Mouse (Mus musculus) myocyte (in vitro differentiated cells): ENCODE results near the gene Cnih2. TPM values are rescaled to one million over a fixed set of nuclear protein-coding genes. Genes with fewer than 3 reads are reported as not detected.
A peak's percentile ranks its signal among the peaks of the same experiment; 100 is the strongest.

Experiments used
- H3K27me3 ChIP-seq: one replicate; pipeline ENCODE4 v1.6.1; 2011; ENCODE audit not compliant: control insufficient read depth, insufficient read depth, insufficient read length
- H3K36me3 ChIP-seq: one replicate; pipeline ENCODE4 v1.6.1; 2011; ENCODE audit not compliant: control insufficient read depth, insufficient read depth
- H3K4me2 ChIP-seq: one replicate; pipeline ENCODE4 v1.6.1; 2011; ENCODE audit warnings: low read depth, control low read depth
- H3K4me3 ChIP-seq: one replicate; pipeline ENCODE4 v1.5.1; 2011; ENCODE audit warnings: mild to moderate bottlenecking, control low read depth, moderate library complexity
- H3K79me2 ChIP-seq: one replicate; pipeline ENCODE4 v1.6.1; 2011; ENCODE audit not compliant: control insufficient read depth, insufficient read depth
- H3ac ChIP-seq: one replicate; pipeline ENCODE4 v1.6.1; 2011; ENCODE audit not compliant: control insufficient read depth, insufficient read length
- CEBPB ChIP-seq: IDR thresholded peaks from 2 replicates; pipeline ENCODE4 v1.6.1; 2011; ENCODE audit warnings: mild to moderate bottlenecking, moderate library complexity; ENCODE audit not compliant: poor library complexity, insufficient read depth, severe bottlenecking
- E2F4 ChIP-seq: IDR thresholded peaks from one replicate; pipeline ENCODE4 v1.6.1; 2011; ENCODE audit warnings: mild to moderate bottlenecking, control low read depth, moderate library complexity; ENCODE audit not compliant: insufficient read depth
- MAX ChIP-seq: IDR thresholded peaks from one replicate; pipeline ENCODE4 v1.6.1; 2011; ENCODE audit warnings: low read depth, mild to moderate bottlenecking, control low read depth
- MYOD1 ChIP-seq, 3 experiments: IDR thresholded peaks; one replicate each; pipeline ENCODE4 v1.6.1; 2011; ENCODE audit warnings: control low read depth in 2 of 3, low read depth in 2 of 3, mild to moderate bottlenecking in 2 of 3, moderate library complexity in 1 of 3; ENCODE audit not compliant: insufficient read length in 2 of 3, control insufficient read depth in 1 of 3
- MYOG ChIP-seq, 3 experiments: IDR thresholded peaks; one replicate each; pipeline ENCODE4 v1.6.1; 2011; ENCODE audit warnings: control low read depth in 2 of 3, low read depth in 2 of 3, mild to moderate bottlenecking in 2 of 3; ENCODE audit not compliant: insufficient read length in 2 of 3, control insufficient read depth in 1 of 3, insufficient read depth in 1 of 3
- POLR2A ChIP-seq: IDR thresholded peaks from one replicate; pipeline ENCODE4 v1.6.1; 2011; ENCODE audit warnings: low read depth, mild to moderate bottlenecking, control low read depth, moderate library complexity; ENCODE audit not compliant: insufficient read length
- POLR2AphosphoS2 ChIP-seq: IDR thresholded peaks from one replicate; pipeline ENCODE4 v1.6.1; 2011; ENCODE audit warnings: low read depth, control low read depth; ENCODE audit not compliant: insufficient read length
- REST ChIP-seq: IDR thresholded peaks from one replicate; pipeline ENCODE4 v1.6.1; 2011; ENCODE audit warnings: mild to moderate bottlenecking, control low read depth, moderate library complexity; ENCODE audit not compliant: insufficient read depth, insufficient read length
- SRF ChIP-seq: IDR thresholded peaks from one replicate; pipeline ENCODE4 v1.6.1; 2011; ENCODE audit warnings: low read depth; ENCODE audit not compliant: control insufficient read depth, insufficient read length
- TCF12 ChIP-seq: IDR thresholded peaks from one replicate; pipeline ENCODE4 v1.6.1; 2011; ENCODE audit warnings: mild to moderate bottlenecking, control low read depth; ENCODE audit not compliant: poor library complexity, insufficient read depth, severe bottlenecking
- TCF3 ChIP-seq: IDR thresholded peaks from one replicate; pipeline ENCODE4 v1.6.1; 2011; ENCODE audit warnings: low read depth, control low read depth; ENCODE audit not compliant: insufficient read length
- USF1 ChIP-seq: IDR thresholded peaks from one replicate; pipeline ENCODE4 v1.6.1; 2011; ENCODE audit warnings: low read depth, mild to moderate bottlenecking, control low read depth, moderate library complexity
- polyA plus RNA-seq: library from polyadenylated mRNA; unstranded; fragments of >200 nt; fragmentation: generic; extraction: Trizol; gene quantifications from one replicate; pipeline ENCODE4 v1.2.1, GENCODE M21; 2012; ENCODE audit warnings: missing spikeins

The Cnih2 gene
- polyA plus RNA-seq, 1 experiment, result 1.6 TPM

DNA sequence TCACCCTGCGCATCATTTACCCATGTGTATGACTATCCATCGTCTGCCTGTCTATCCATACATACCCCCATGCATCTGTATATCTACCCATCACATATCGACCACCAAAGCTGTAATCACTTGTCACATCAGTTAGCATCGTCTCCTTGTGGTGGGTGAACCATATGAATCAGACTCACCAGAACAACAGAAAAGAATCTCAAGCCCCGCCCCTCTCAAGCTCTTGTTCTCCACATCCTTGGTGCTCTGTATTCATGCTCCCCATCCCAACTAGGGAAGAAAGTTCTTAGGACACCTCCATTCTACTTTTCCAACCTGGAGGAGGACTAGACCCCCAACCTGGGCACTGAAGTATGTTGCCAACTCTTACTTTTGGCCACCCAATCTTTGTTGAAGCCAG lies 36.3 kb downstream of the Cnih2 start:
- no peaks in the 10 kb centered on the region for H3K27me3 ChIP-seq
- H3ac ChIP-seq, result no peak overlapping the region
- H3K4me3 ChIP-seq, result no peak overlapping the region
- TF ChIP-seq E2F4, result no peak
- TF ChIP-seq POLR2A, result no peak
- no peak for TF ChIP-seq SRF
- TF ChIP-seq USF1, result no peak
- no peak for TF ChIP-seq REST
- TF ChIP-seq POLR2AphosphoS2, result no peak
- no peak for TF ChIP-seq TCF12
- no peak for TF ChIP-seq MYOG (IDR thresholded peaks at IDR 0.05; ENCODE audit: control insufficient read depth in 1 of 3, insufficient read depth in 1 of 3, insufficient read length in 2 of 3, low read depth in 2 of 3)
- TF ChIP-seq TCF3, result no peak
- TF ChIP-seq MAX, result no peak
- no peak for TF ChIP-seq MYOD1 (IDR thresholded peaks at IDR 0.05; ENCODE audit: control insufficient read depth in 1 of 3, insufficient read length in 2 of 3, low read depth in 2 of 3)
- TF ChIP-seq CEBPB, result no peak
- no peaks in the 10 kb centered on the region for H3K36me3 ChIP-seq
- H3K79me2 ChIP-seq, result no peaks in the 10 kb centered on the region
- peak overlapping the region; percentile 72 for H3K4me2 ChIP-seq

DNA sequence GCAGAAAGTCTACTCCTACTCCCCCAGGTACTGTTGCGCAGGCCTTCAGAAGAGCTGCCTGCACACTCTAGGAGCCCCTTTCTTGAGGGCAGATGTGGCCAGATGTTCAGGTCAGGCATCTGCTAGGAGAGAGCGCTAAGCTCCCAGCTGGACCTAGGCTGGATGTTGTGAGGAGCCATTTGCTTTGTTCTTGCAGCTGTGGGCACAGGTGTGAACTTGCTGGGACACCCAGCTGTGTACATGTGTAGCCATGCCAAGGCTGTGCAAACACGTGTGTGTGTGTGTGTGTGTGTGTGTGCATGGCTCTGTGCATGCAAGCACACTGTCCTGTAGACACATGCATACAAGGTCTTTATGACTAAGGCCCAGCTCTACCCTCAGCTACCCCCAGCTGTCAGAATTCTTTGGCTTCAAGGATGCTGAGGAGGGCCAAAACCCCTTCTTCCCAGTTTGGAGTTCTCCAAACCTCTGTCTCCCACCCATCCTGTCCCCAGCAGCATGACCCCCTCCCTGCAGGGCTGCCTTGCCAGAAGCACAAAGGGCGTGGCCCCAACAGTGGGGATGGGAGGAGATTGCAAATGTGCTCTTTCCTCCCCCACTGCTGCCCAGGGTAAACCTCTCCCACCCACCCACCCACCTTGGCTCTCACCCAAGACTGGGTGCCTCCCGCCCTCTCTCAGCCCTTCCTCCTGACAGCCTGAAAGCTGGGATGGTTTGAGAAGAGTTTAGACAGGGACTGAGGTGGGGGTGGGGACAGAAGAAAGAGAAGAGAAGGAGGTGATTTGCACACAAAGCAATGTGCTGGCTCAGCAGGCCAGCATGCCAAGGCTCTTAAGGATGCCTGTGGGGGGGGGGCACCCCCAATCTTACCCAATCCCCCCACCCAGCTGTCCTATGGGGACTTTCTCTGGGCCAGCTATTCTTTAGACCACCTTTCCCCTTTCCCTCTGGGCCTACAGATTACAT lies 37.7 kb downstream of the Cnih2 start:
- no peak for TF ChIP-seq MYOD1 (IDR thresholded peaks at IDR 0.05; ENCODE audit: control insufficient read depth in 1 of 3, insufficient read length in 2 of 3, low read depth in 2 of 3)
- peak; percentile 71 for TF ChIP-seq POLR2A
- peak; percentile 90 for TF ChIP-seq POLR2AphosphoS2
- Histone ChIP-seq H3K27me3 (no peaks in the 10 kb centered on the region), H3K4me2 (peak overlapping the region; percentile 72), H3K79me2 (no peaks in the 10 kb centered on the region), H3ac (no peak overlapping the region), H3K36me3 (peaks cover 9% of the 10 kb centered on the region), H3K4me3 (no peak overlapping the region)

DNA sequence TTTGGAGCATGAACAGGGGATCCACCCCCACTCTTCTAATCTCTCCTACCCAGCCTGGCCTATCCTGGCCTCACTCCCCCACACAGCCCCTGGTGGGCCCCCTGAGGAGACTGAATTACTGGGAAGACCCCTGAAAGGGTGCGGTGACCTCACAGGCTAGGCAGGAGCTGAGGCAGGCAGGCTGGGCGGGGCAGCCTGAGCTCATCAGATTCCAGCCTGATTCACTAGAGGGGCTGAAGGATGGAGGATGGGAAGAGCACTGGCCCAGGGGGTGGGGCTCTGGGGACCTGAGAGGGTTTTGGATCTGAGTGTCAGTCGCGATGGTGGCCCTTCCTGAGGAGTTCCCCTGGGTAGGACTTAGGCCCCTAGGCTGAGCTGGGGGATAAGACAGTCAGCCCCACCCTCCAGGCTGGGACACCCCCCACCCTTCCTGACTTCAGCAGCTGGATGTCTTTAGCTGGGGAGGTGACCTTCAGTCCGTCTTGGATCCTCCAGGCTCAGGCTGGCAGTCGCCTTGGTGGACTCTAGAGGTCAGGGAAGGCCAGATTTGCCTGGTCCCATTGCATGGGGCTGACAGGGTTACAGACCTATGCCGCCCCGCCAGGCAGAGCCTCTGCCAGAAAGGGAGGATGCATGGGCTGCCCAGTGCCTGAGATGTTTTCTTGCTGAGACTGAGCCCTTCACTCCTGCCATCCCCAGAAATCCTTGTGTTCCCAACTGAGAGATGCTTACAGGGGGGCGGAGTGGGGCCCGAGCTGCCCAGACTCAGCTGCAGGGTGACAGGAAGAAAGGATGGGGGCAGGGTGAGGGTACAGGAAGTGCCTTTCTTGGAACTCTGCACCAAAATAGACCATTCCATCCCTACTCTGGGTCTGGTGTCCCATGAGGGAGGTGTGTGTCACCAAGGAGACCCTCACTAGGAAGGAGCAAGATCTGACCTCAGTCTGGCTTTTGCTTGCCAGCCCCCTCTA lies 39.2 kb downstream of the Cnih2 start:
- H3K36me3 ChIP-seq, result peaks cover 24% of the 10 kb centered on the region
- peak overlapping the region; percentile 45 for H3K4me2 ChIP-seq
- TF ChIP-seq POLR2A (peak; percentile 43), MYOG (IDR thresholded peaks at IDR 0.05; ENCODE audit: control insufficient read depth in 1 of 3, insufficient read depth in 1 of 3, insufficient read length in 2 of 3, low read depth in 2 of 3) (no peak), USF1 (no peak), MYOD1 (IDR thresholded peaks at IDR 0.05; ENCODE audit: control insufficient read depth in 1 of 3, insufficient read length in 2 of 3, low read depth in 2 of 3) (no peak), SRF (no peak), TCF12 (no peak), CEBPB (no peak), POLR2AphosphoS2 (peak; percentile 82), E2F4 (no peak), MAX (no peak), REST (no peak), TCF3 (no peak)
- H3ac ChIP-seq, result no peak overlapping the region
- H3K79me2 ChIP-seq, result peaks cover 4% of the 10 kb centered on the region
- H3K27me3 ChIP-seq, result no peaks in the 10 kb centered on the region
- H3K4me3 ChIP-seq, result no peak overlapping the region

DNA sequence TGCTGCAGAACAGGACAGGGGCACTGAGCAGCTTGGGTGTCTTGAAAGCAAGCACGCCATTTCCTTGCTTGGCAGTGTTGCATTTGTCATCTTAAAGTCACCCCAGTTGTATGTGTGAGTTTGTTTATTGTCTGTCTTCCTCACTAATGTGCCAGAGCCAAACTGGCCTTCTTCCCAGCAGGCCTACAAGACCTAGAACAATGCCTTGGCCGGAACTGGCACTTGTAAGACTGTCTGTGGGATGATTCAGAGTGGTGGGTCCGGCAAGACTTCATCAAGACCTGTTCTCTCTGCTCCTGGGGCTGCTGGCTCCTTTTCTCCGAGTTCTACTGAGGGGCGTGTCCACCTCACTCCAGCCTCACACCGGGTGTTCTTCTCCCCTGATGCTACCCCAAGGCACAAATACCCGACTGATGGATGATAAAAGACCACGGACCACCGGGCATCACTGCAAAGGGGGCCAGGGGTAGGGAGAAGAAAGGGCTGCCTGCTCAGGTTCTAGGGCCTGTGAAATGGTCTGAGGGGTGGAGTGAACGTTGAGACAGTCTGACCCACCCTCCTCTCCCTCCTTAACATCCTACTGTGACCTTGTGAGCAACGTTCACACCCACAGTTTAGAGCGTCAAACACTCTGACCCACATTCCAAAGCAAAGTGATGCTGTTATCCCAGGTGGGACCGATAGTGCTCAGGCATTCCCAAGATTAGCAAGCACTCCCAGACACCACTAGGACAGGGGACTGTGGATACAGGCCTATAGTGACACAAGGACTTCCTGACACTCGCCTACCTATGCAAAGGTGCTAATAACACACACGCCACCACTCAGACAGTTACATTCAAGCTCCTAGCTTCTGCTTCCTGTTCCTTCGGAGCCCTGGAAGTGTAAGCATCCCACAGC lies 40.2 kb downstream of the Cnih2 start:
- Histone ChIP-seq H3K4me3 (no peak overlapping the region), H3K79me2 (peaks cover 10% of the 10 kb centered on the region), H3K36me3 (peaks cover 31% of the 10 kb centered on the region), H3ac (no peak overlapping the region), H3K4me2 (peak overlapping the region; percentile 45), H3K27me3 (no peaks in the 10 kb centered on the region)
- TF ChIP-seq TCF12 (no peak), POLR2AphosphoS2 (peak; percentile 84), REST (no peak), POLR2A (peak; percentile 49), MYOG (IDR thresholded peaks at IDR 0.05; ENCODE audit: control insufficient read depth in 1 of 3, insufficient read depth in 1 of 3, insufficient read length in 2 of 3, low read depth in 2 of 3) (no peak), E2F4 (no peak)
